Mouse (Mus musculus) bone marrow macrophage, adult 2 months (primary cell): ENCODE data around the gene L1td1. TPM values are rescaled to one million over a fixed set of nuclear protein-coding genes. Genes with fewer than 3 reads are reported as not detected.

ENCODE experiments used
- H3K27ac ChIP-seq: 2 replicates; pipeline ENCODE4 v1.5.1; 2012; ENCODE audit warnings: low read depth, low read length; ENCODE audit not compliant: insufficient read depth
- H3K4me1 ChIP-seq: 2 replicates; pipeline ENCODE4 v1.6.1; 2012; ENCODE audit warnings: low read length; ENCODE audit not compliant: control insufficient read depth, insufficient read depth
- H3K4me3 ChIP-seq: 2 replicates; pipeline ENCODE4 v1.5.1; 2012; ENCODE audit warnings: mild to moderate bottlenecking, low read length, moderate library complexity; ENCODE audit not compliant: insufficient read depth
- CTCF ChIP-seq: IDR thresholded peaks from 2 replicates; pipeline ENCODE4 v1.5.1; 2012; ENCODE audit warnings: low read depth, mild to moderate bottlenecking, low read length, moderate library complexity
- POLR2A ChIP-seq: IDR thresholded peaks from 2 replicates; pipeline ENCODE4 v1.6.1; 2012; ENCODE audit warnings: mild to moderate bottlenecking, low read depth, low read length, borderline replicate concordance
- polyA plus RNA-seq: library from polyadenylated mRNA; stranded (reverse); fragments of >200 nt; gene quantifications from 2 replicates; pipeline ENCODE4 v1.2.4, GENCODE M21; 2012; ENCODE audit not compliant: missing spikeins, insufficient read depth, insufficient read length

L1td1 gene
- polyA plus RNA-seq, 1 experiment, result not detected

GRCm38 (mm10) chr4:98776721-98777427 is 50.3 kb downstream of the L1td1 start:
- TF ChIP-seq CTCF, result no peak
- TF ChIP-seq POLR2A, result no peak
- Histone ChIP-seq H3K27ac (no peak overlapping the region), H3K4me3 (no peak overlapping the region), H3K4me1 (no peaks in the 10 kb centered on the region)

- H3K4me3 ChIP-seq, result no peak overlapping the region
- TF ChIP-seq POLR2A (no peak), CTCF (no peak)
- H3K27ac ChIP-seq, result no peak overlapping the region
- H3K4me1 ChIP-seq, result no peaks in the 10 kb centered on the region
Measured at GRCm38 (mm10) chr4:98777464-98777863, 50.9 kb downstream of the L1td1 start.

GRCm38 (mm10) chr4:98778219-98778618 is 51.7 kb downstream of the L1td1 start:
- Histone ChIP-seq H3K27ac (no peak overlapping the region), H3K4me1 (no peaks in the 10 kb centered on the region), H3K4me3 (no peak overlapping the region)
- TF ChIP-seq POLR2A, result no peak
- no peak for TF ChIP-seq CTCF

- no peak for TF ChIP-seq CTCF
- TF ChIP-seq POLR2A, result no peak
- H3K27ac ChIP-seq, result no peak overlapping the region
Measured at GRCm38 (mm10) chr4:98785851-98786250, 59.3 kb downstream of the L1td1 start.

GRCm38 (mm10) chr4:98786281-98786680 is 59.7 kb downstream of the L1td1 start:
- no peak for TF ChIP-seq CTCF
- no peak for TF ChIP-seq POLR2A
- Histone ChIP-seq H3K4me1 (no peaks in the 10 kb centered on the region), H3K4me3 (no peak overlapping the region), H3K27ac (no peak overlapping the region)

More at GRCm38 (mm10) chr4:98785851-98786250, 59.3 kb downstream of the L1td1 start:
- Histone ChIP-seq H3K4me1 (no peaks in the 10 kb centered on the region), H3K4me3 (no peak overlapping the region)

Other genes with a start within 250 kb of the L1td1 start
- gene Kank4, start 90.8 kb downstream of the L1td1 start, polyA plus RNA-seq, result not detected in 2 replicates
- not detected in 2 replicates for gene I0C0044D17Rik, start 97.1 kb downstream of the L1td1 start, polyA plus RNA-seq
- 33.6 and 36.5 TPM in 2 replicates for gene Usp1, start 197.1 kb downstream of the L1td1 start, polyA plus RNA-seq